Mouse (Mus musculus): ENCODE measurements around the gene Nbeal1. TPM values are rescaled to one million over a fixed set of nuclear protein-coding genes. Genes with fewer than 3 reads are reported as not detected.

Nbeal1 gene
- polyA plus RNA-seq (2017; shearing (Covaris generic)) = 10 to 100 TPM in 1 of 2 experiments, 1 to 10 TPM in 1; 9.7 to 11.9 TPM

GRCm38 (mm10) chr1:60179932-60180783 lies at the start of gene Nbeal1:
Nbeal1 (plus strand) TSS chr1:60180599.

DNA sequence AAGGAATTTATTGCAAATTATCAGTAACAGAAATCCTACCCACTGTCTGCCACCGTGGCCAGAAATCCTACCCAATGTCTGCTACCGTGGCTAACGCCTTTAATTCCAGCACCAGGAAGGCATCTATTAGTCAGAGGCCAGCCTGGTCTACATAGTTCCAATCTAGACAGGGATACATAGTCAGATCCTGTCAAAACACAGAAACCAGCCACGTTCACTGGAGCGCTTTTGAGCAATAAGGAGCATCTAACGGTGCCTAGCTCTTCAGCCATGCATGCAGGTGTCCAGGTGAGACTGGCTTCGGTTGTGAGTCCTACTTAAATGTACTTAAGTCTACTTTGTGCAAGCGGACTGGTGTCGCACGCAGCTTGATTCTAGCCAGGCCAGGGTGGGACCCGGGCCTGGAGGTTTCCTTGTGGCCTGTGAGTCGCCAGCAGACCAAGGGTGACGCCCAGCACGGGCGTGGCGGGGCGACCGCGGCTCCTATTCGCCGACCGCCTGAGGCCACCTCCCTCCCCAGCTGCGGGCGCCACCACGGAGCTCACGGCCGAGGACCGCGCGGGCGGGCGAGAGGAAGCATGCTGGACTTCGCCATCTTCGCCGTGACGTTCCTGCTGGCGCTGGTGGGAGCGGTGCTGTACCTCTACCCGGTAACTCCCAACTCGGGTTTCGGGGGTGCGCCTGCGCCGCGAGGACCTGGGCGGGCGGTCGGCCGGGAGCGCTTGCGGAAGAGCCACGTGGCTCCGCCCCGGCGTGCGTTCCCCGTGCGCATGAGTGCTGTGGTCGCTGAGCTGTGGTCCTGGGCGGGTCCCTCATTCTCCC lies 162.6 kb downstream of the Nbeal1 start, which contains the start of gene Cyp20a1:
Gene Cyp20a1 (plus strand): TSS at position 516 of the 822 bp plus-strand sequence.

Other genes with a start within 250 kb of the Nbeal1 start
- gene Ica1l, start 137.4 kb upstream of the Nbeal1 start, polyA plus RNA-seq (2017; shearing (Covaris generic)) = 1 to 10 TPM in 1 of 2 experiments, under 1 TPM in 1; 0.86 to 2.9 TPM
- 10 to 100 TPM in 1 of 2 experiments, 1 to 10 TPM in 1; 3.6 to 10.3 TPM for gene Carf, start 82.4 kb upstream of the Nbeal1 start, polyA plus RNA-seq (2017; shearing (Covaris generic))
- 10 to 100 TPM; 29.8 to 49.9 TPM for gene Wdr12, start 82.0 kb upstream of the Nbeal1 start, polyA plus RNA-seq (2017; shearing (Covaris generic))
- 10 to 100 TPM; 11.8 to 15.8 TPM for gene Cyp20a1, start 162.7 kb downstream of the Nbeal1 start, polyA plus RNA-seq (2017; shearing (Covaris generic))
- gene Abi2, start 229.0 kb downstream of the Nbeal1 start, polyA plus RNA-seq (2017; shearing (Covaris generic)) = 10 to 100 TPM; 16.7 to 20.1 TPM

Measured in inflammation-experienced regulatory T-cells (primary cell).